Mouse (Mus musculus): ENCODE measurements around the gene Zscan22.
"Not testable (repeated sequence)": the region's sequence is repeated elsewhere in the genome, so short reads cannot be mapped to it uniquely, and the experiment has no call there.

Gene Zscan22

GRCm38 (mm10) chr7:12897655-12898410 is at the start of gene Zscan22:
TSS of gene Zscan22 (plus strand) at chr7:12897815.
- in situ Hi-C loops (cut with MboI), result no loop called here

- in situ Hi-C loops (cut with MboI), result no loop called here
Measured at GRCm38 (mm10) chr7:12874301-12874700, 23.3 kb upstream of the Zscan22 start.

- in situ Hi-C loops (cut with MboI), result no loop called here
Measured at GRCm38 (mm10) chr7:12880036-12880435, 17.6 kb upstream of the Zscan22 start.

- in situ Hi-C loops (cut with MboI), result not testable (repeated sequence)
Measured at GRCm38 (mm10) chr7:12880497-12880896, 17.1 kb upstream of the Zscan22 start.

- in situ Hi-C loops (cut with MboI), result no loop called here
Measured at GRCm38 (mm10) chr7:12880911-12881660, 16.5 kb upstream of the Zscan22 start, which contains the start of gene Zfp128. TSS of gene Zfp128 (plus strand) at chr7:12881177.

- in situ Hi-C loops (cut with MboI), result no loop called here
Measured at GRCm38 (mm10) chr7:12886563-12887266, 10.9 kb upstream of the Zscan22 start.

- in situ Hi-C loops (cut with MboI), result no loop called here
Measured at GRCm38 (mm10) chr7:12887585-12887984, 10.0 kb upstream of the Zscan22 start.

- in situ Hi-C loops (cut with MboI), result no loop called here
Measured at GRCm38 (mm10) chr7:12890928-12891327, 6.7 kb upstream of the Zscan22 start.

GRCm38 (mm10) chr7:12891334-12891733 is 6.3 kb upstream of the Zscan22 start:
- in situ Hi-C loops (cut with MboI), result no loop called here

GRCm38 (mm10) chr7:12901517-12901916 is 3.9 kb downstream of the Zscan22 start:
- in situ Hi-C loops (cut with MboI), result no loop called here

- in situ Hi-C loops (cut with MboI), result no loop called here
Measured at GRCm38 (mm10) chr7:12903623-12904022, 6.0 kb downstream of the Zscan22 start.

GRCm38 (mm10) chr7:12905146-12905545 is 7.5 kb downstream of the Zscan22 start:
- in situ Hi-C loops (cut with MboI), result no loop called here

GRCm38 (mm10) chr7:12909498-12909962 is 11.9 kb downstream of the Zscan22 start:
- in situ Hi-C loops (cut with MboI), result no loop called here

- in situ Hi-C loops (cut with MboI), result no loop called here
Measured at GRCm38 (mm10) chr7:12910181-12910668, 12.6 kb downstream of the Zscan22 start.

GRCm38 (mm10) chr7:12913556-12913955 is 15.9 kb downstream of the Zscan22 start:
- in situ Hi-C loops (cut with MboI), result no loop called here

- in situ Hi-C loops (cut with MboI), result not testable (repeated sequence)
Measured at GRCm38 (mm10) chr7:12920495-12920894, 22.9 kb downstream of the Zscan22 start.

- in situ Hi-C loops (cut with MboI), result no loop called here
Measured at GRCm38 (mm10) chr7:12921318-12921704, 23.7 kb downstream of the Zscan22 start.

- in situ Hi-C loops (cut with MboI), result no loop called here
Measured at GRCm38 (mm10) chr7:12921705-12922465, 24.3 kb downstream of the Zscan22 start, which contains the start of gene Rps5. TSS of gene Rps5 (plus strand) at chr7:12922290.

- in situ Hi-C loops (cut with MboI), result no loop called here
Measured at GRCm38 (mm10) chr7:12922729-12923128, 25.1 kb downstream of the Zscan22 start.

GRCm38 (mm10) chr7:12926316-12926715 is 28.7 kb downstream of the Zscan22 start:
- in situ Hi-C loops (cut with MboI), result no loop called here

GRCm38 (mm10) chr7:12927191-12927680 is 29.6 kb downstream of the Zscan22 start, which contains the start of gene Rnf225:
TSS of gene Rnf225 (plus strand) at chr7:12927416.
- in situ Hi-C loops (cut with MboI), result no loop called here
